Mouse (Mus musculus) adipocyte (in vitro differentiated cells): Measurements from ENCODE around the gene Chn1.

Source experiments
- DNase-seq: peaks from one replicate; pipeline ENCODE4 v3.0.0-alpha.2; 2016; ENCODE audit warnings: low spot score

Chn1 gene

DNA sequence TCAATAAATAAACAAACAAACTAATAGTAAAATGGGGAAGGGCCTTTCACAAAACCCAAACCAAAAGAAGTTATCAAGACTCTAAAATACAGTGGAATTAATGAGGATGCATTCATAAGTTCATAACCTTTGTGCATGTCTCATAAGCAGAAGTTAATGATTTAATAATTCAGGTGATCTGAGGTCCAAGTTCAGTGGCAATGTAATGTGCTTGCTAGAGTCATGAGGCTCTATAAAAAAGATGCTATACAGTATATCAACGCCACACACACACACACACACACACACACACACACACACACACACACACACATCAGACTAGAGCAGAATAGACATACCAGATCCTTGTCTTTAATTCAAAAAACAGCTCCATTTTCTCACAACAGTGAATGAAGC lies 28.8 kb downstream of the Chn1 start:
- DNase-seq = no peak

DNA sequence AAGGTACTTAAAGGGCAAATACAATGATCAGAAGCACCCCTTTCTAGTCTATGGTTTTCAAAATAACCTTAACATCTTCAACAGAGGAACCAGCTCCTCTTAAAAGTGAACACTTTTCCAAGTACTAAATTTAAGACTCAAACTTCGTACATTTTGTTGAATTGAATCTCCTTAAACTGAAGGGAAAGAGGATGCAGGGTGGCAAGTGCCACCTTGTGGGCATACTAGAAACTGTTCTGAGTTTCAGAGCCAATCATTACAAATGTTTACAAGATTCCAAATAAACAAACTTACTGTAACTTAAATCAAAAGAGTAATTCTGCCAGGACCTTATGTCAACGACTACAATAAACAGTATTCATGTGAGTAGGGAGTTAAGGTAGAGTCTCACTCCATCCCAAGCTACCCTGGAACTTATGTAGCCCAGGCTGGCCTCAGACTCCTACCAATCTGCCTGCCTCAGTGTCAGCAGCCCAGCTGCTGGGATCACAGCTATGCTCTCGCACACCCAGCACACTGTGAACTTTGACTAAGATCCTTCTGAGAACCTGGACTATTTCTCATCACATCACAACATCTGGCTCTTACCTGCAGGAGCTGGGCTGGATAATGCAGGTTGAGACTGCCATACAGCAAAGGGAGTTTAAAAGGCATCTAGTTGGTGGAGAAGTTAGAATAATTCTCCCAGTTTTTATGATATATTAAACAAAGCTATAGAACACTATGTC lies 29.3 kb downstream of the Chn1 start:
- DNase-seq = peak; percentile 63

- DNase-seq = peak; percentile 29
Measured at GRCm38 (mm10) chr2:73741286-73741685, 33.9 kb downstream of the Chn1 start.

DNA sequence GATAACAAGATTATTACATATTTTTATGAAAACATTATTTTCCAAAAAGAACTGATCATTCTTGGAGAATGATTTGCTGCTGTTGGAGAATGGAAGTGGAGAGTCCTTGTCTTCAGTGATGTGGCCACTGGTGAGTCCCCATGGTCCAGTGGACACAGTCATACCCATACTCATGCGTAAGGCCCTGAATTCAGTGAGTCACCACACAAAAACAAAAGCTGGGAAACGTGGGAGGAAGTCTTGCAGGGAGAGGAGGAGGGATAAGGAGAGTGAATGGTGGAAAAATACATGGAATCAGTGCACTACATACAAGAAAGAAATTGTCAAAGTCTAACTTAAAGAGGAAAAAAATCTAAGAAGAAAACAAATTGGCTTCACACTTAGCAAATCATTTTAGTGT lies 47.3 kb downstream of the Chn1 start:
- DNase-seq = no peak

GRCm38 (mm10) chr2:73724934-73725333 lies 50.2 kb downstream of the Chn1 start:
- DNase-seq = no peak

DNA sequence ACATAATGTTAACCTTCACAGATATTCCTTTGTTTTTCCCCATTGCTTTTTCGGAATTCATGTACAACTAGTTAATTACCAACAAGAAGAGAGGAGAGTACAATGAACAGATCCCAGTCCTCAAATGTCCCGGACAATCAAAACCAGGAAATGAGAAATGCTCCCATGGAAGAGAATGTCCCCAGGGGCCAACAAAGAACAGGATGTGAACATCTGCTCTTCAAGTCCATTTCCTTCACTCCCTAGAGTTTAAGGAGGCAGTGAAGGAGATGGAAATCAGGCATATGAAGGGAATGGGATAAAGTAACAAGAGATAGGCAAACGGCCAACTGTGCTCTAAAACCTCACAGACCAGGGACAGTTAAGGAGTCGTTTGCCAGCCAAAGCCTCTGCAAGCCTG lies 53.3 kb downstream of the Chn1 start:
- DNase-seq = no peak

DNA sequence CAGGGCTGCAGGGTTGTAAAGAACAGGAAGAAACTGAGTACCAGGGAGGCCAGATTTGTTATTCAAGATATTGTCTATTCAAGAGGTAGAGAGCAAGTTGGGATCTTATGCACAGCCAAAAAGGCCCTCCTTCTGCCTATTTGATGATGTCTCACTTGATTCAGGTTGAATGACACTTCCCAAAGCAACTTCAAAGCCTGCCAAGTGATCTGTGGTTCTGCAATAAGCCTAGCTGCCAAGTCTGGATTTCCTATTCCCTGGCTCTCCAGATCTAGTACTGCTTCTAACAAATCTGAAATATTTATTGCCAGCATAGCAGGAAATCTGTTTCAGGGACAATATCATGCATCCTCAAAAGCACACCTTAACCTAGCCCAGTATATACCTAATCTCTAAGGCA lies 62.7 kb downstream of the Chn1 start:
- no peak for DNase-seq

- DNase-seq = no peak
Measured at GRCm38 (mm10) chr2:73693045-73693444, 82.1 kb downstream of the Chn1 start.

- no peak for DNase-seq
Measured at GRCm38 (mm10) chr2:73690783-73691604, 84.2 kb downstream of the Chn1 start.

DNA sequence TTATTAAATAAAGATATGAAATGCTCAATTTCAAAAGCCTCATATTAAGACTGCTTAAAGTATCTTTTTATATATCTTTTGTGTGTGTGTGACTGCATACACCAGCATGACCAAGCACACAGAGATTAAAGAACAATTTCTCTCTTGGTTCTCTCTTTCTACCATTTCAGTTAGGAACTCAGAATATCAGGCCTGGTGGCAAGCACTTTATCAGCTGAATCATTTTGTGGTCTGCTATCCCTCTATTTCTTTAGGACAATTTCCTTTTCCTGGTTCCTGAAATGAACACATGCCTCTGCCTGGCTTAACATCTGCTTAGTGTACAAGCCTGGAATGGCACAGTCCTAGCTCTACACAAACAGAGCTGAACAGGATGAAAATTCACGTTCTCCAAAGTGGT lies 92.6 kb downstream of the Chn1 start:
- no peak for DNase-seq

DNA sequence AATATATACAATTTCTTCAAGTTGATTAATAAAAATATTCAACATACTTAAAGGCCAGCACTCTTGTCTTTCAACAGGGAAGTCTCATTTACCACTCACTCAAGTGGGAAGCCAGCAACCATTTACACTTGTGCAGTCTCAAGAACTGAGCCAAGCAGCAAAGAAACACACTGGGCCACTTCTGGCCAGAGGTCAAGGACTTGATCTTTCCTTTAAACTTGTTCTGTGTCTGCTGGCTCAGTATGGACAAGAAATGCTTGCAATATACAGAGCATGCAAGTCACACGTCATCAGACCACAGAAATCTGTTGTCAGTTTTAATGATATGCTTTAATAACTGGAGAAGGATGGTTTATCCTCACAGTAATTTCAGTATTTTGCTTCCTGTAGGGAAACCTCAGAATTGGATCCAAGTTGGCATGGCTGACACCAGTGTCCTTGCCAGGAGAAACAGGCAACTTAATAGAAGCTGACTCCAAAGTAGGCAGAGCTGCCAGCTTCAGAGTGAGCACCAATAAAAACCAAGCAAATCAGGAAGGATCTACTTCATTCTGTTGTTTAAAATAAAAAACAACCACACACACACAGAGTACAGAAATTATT lies 94.6 kb downstream of the Chn1 start:
- DNase-seq = peak; percentile 52

DNA sequence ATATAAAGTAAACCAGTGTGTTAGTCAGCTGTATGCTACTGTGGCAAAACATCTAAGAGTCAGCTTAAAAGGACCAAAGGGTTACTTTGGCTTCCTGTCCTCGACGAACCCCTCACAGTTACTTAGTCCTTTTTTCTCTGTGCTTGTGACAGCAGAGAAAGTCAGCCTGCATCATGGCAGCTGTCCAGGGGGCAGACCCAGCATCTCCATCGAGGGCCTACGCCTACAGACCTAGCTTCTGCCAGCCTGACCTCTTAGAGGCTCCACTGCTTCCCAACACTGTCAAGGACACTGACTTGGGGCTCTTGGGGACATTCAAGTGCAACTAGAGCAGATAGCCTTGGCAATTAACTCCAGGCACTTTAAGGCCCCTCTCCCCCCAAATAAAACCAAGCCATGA lies 106.5 kb downstream of the Chn1 start:
- DNase-seq = no peak

DNA sequence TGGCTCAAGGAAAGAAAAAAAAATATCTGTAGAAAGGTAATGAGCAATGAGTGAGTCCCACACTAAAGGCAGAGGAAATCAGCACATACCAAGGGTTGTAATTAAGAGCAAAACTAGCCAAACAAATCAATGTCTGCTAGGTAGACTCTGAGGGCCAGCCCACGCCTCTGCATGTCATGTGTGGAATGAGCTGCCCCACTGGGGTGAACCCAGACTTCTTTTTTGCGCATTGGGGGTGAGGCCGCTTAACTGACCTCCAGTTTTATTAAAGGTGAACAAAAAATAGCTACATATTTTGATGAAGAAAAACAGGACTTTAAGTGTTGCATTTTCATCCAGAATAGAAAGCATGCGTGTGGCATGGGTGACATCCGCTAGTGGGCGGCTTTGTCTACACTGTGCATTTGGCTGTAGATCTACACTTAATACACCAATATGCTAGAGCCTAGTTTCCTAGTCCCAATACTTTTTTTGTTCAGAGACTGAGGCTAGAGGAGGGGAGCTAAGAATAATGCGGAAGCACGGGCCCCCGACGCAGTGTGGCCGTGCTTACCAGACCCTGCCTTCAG lies 114.5 kb downstream of the Chn1 start:
- no peak for DNase-seq

DNA sequence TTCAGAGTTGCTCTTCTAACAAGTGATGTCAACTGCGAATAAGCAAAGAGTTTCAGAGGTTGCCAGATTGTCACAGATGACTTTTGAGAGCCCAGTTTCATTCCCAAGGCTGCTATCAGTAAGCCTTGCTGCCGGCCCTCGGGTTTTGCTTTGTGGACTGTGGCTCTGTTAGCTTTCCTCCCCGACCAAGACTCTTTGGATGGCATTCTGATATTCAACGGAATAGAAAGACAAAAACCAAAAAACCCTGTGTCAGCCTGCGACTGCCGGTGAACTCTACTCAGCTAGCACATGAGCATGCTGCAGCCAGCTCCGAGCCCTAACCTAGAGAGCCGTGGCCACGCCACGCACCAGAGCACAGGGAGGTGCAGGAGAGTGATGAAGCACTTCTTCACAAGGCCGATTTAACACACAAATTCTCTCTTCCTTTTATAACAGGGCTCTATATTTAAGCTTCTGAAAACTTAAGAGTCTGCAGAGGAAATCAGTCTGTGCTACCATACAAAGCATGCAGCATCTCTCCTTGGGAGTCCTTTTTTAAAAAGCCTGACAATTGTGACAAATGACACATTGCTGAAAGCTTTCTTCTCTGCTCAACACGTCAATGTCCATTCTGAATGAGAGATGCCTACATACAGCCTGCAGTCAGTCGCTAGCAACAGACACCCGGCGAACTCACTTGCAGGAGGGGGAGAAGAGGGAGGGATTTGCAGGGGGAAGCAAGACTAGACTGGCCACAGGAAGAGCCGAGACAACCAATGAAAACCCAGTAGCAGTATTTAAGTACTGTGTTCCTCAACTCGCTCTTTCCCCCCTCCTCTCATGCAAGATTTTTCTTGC lies 115.2 kb downstream of the Chn1 start:
- DNase-seq = no peak

- no peak for DNase-seq
Measured at GRCm38 (mm10) chr2:73659041-73659440, 116.1 kb downstream of the Chn1 start.

DNA sequence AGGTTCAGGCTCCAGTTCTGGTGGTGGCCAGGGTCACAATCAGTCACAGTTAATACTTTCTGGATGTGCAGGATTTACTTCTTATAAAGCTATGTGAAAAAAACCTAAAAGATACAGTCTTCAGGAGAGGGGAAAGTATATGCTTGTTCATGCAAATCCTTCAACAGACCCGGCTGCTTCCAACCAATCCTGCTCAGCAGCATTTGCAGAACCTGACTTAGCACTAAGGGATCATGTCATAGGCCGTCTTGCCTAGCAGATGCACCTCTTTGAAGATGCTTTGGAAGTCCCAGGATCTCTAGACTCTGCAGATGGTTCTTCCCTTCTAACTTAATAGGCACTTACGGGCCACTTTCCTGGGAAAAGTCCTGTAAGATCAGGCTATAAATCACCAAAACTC lies 117.2 kb downstream of the Chn1 start:
- no peak for DNase-seq

GRCm38 (mm10) chr2:73657151-73657550 lies 118.0 kb downstream of the Chn1 start:
- peak; percentile 85 for DNase-seq

GRCm38 (mm10) chr2:73655663-73656062 lies 119.5 kb downstream of the Chn1 start:
- no peak for DNase-seq

- no peak for DNase-seq
Measured at GRCm38 (mm10) chr2:73654892-73655243, 120.3 kb downstream of the Chn1 start.

- no peak for DNase-seq
Measured at GRCm38 (mm10) chr2:73654059-73654891, 120.9 kb downstream of the Chn1 start.

GRCm38 (mm10) chr2:73637688-73638087 lies 137.5 kb downstream of the Chn1 start:
- no peak for DNase-seq
